Mouse (Mus musculus) brown adipose tissue, adult 24 weeks (tissue): ENCODE measurements around the gene Ston2. TPM values are rescaled to one million over a fixed set of nuclear protein-coding genes. Genes with fewer than 3 reads are reported as not detected.

Experiments used
- H3K27ac ChIP-seq: fragments of 200-500 bp; replicated peaks from 2 replicates; pipeline ENCODE4 v1.5.1; 2012; ENCODE audit warnings: low read depth, mild to moderate bottlenecking, low read length
- H3K4me1 ChIP-seq: fragments of 200-500 bp; 2 replicates; pipeline ENCODE4 v1.6.1; 2012; ENCODE audit warnings: low read length, mixed read lengths; ENCODE audit not compliant: control insufficient read depth, insufficient read depth, insufficient read length
- H3K4me3 ChIP-seq: fragments of 200-500 bp; 2 replicates; pipeline ENCODE4 v1.5.1; 2012; ENCODE audit warnings: low read depth, mild to moderate bottlenecking, low read length, moderate library complexity; ENCODE audit not compliant: insufficient read depth
- polyA plus RNA-seq: library from polyadenylated mRNA; stranded (reverse); fragments of >200 nt; gene quantifications from 2 replicates; pipeline ENCODE4 v1.2.4, GENCODE M21; 2012; ENCODE audit not compliant: missing spikeins, insufficient read depth, insufficient read length

Gene Ston2
- polyA plus RNA-seq, 1 experiment = 2.1 TPM

- H3K4me3 ChIP-seq = no peak overlapping the region
- no peak overlapping the region for H3K27ac ChIP-seq
Measured at GRCm38 (mm10) chr12:91684101-91684839, 103.9 kb downstream of the Ston2 start.

GRCm38 (mm10) chr12:91683549-91684100, 104.6 kb downstream of the Ston2 start:
- Histone ChIP-seq H3K4me3 (no peak overlapping the region), H3K4me1 (peaks cover 4% of the 10 kb centered on the region; the same call in 1 of the 2 replicates)

More at GRCm38 (mm10) chr12:91684101-91684839, 103.9 kb downstream of the Ston2 start:
- H3K4me1 ChIP-seq = peaks cover 4% of the 10 kb centered on the region; the same call in 1 of the 2 replicates

GRCm38 (mm10) chr12:91683096-91683495, 105.1 kb downstream of the Ston2 start:
- no peak overlapping the region for H3K27ac ChIP-seq
- peaks cover 4% of the 10 kb centered on the region; the same call in 1 of the 2 replicates for H3K4me1 ChIP-seq
- no peak overlapping the region for H3K4me3 ChIP-seq

More at GRCm38 (mm10) chr12:91683549-91684100, 104.6 kb downstream of the Ston2 start:
- no peak overlapping the region for H3K27ac ChIP-seq

GRCm38 (mm10) chr12:91679320-91680064, 108.7 kb downstream of the Ston2 start:
- Histone ChIP-seq H3K4me3 (no peak overlapping the region), H3K27ac (no peak overlapping the region), H3K4me1 (peaks cover 7% of the 10 kb centered on the region; the same call in 1 of the 2 replicates)

GRCm38 (mm10) chr12:91675937-91676336, 112.2 kb downstream of the Ston2 start:
- no peak overlapping the region for H3K4me3 ChIP-seq
- H3K27ac ChIP-seq = no peak overlapping the region
- peaks cover 2% of the 10 kb centered on the region; the same call in 1 of the 2 replicates for H3K4me1 ChIP-seq

GRCm38 (mm10) chr12:91673141-91673540, 115.0 kb downstream of the Ston2 start:
- Histone ChIP-seq H3K4me3 (no peak overlapping the region), H3K27ac (no peak overlapping the region), H3K4me1 (peaks cover 2% of the 10 kb centered on the region; the same call in 1 of the 2 replicates)

GRCm38 (mm10) chr12:91672528-91672927, 115.7 kb downstream of the Ston2 start:
- no peak overlapping the region for H3K4me3 ChIP-seq
- H3K27ac ChIP-seq = no peak overlapping the region
- H3K4me1 ChIP-seq = peaks cover 2% of the 10 kb centered on the region; the same call in 1 of the 2 replicates

GRCm38 (mm10) chr12:91668529-91669245, 119.5 kb downstream of the Ston2 start:
- Histone ChIP-seq H3K4me3 (no peak overlapping the region), H3K27ac (no peak overlapping the region), H3K4me1 (no peaks in the 10 kb centered on the region)

- no peaks in the 10 kb centered on the region for H3K4me1 ChIP-seq
- H3K4me3 ChIP-seq = no peak overlapping the region
- H3K27ac ChIP-seq = no peak overlapping the region
Measured at GRCm38 (mm10) chr12:91667741-91668140, 120.4 kb downstream of the Ston2 start.

GRCm38 (mm10) chr12:91666607-91667006, 121.6 kb downstream of the Ston2 start:
- H3K4me1 ChIP-seq = no peaks in the 10 kb centered on the region
- no peak overlapping the region for H3K4me3 ChIP-seq
- H3K27ac ChIP-seq = no peak overlapping the region

- H3K27ac ChIP-seq = no peak overlapping the region
- H3K4me3 ChIP-seq = no peak overlapping the region
- H3K4me1 ChIP-seq = no peaks in the 10 kb centered on the region
Measured at GRCm38 (mm10) chr12:91665431-91665830, 122.8 kb downstream of the Ston2 start.

GRCm38 (mm10) chr12:91663260-91663659, 124.9 kb downstream of the Ston2 start:
- no peaks in the 10 kb centered on the region for H3K4me1 ChIP-seq
- H3K4me3 ChIP-seq = no peak overlapping the region
- H3K27ac ChIP-seq = no peak overlapping the region

GRCm38 (mm10) chr12:91662844-91663243, 125.3 kb downstream of the Ston2 start:
- no peak overlapping the region for H3K4me3 ChIP-seq
- H3K27ac ChIP-seq = no peak overlapping the region
- no peaks in the 10 kb centered on the region for H3K4me1 ChIP-seq

- Histone ChIP-seq H3K4me1 (no peaks in the 10 kb centered on the region), H3K4me3 (no peak overlapping the region), H3K27ac (no peak overlapping the region)
Measured at GRCm38 (mm10) chr12:91660640-91661417, 127.4 kb downstream of the Ston2 start.
